Mouse (Mus musculus) heart, embryonic 12.5 days (tissue): ENCODE data around the gene Sae1. TPM values are rescaled to one million over a fixed set of nuclear protein-coding genes. Genes with fewer than 3 reads are reported as not detected.

Experiments used
- ATAC-seq: fragments of 200-750 bp; cut with Nextera tagmentation; 2 replicates; pipeline ENCODE4 v1.8.0; 2017; ENCODE audit warnings: moderate TSS enrichment, moderate library complexity; ENCODE audit not compliant: insufficient number of reproducible peaks, low FRiP score
- H3K27ac ChIP-seq: fragments of 300-500 bp; sonication (generic); 2 replicates; pipeline ENCODE4 v1.5.1; 2016; ENCODE audit warnings: mild to moderate bottlenecking, moderate library complexity; ENCODE audit not compliant: poor library complexity, severe bottlenecking
- H3K27me3 ChIP-seq: fragments of 300-500 bp; sonication (generic); replicated peaks from 2 replicates; pipeline ENCODE4 v1.6.1; 2016; ENCODE audit warnings: mild to moderate bottlenecking, moderate library complexity
- H3K36me3 ChIP-seq: fragments of 300-500 bp; sonication (generic); 2 replicates; pipeline ENCODE4 v1.6.1; 2016; ENCODE audit warnings: mild to moderate bottlenecking, moderate library complexity
- H3K4me1 ChIP-seq: fragments of 300-500 bp; sonication (generic); replicated peaks from 2 replicates; pipeline ENCODE4 v1.6.1; 2016; ENCODE audit warnings: mild to moderate bottlenecking
- H3K4me2 ChIP-seq: fragments of 300-500 bp; sonication (generic); 2 replicates; pipeline ENCODE4 v1.6.1; 2016; ENCODE audit warnings: mild to moderate bottlenecking, moderate library complexity
- H3K4me3 ChIP-seq: fragments of 300-500 bp; sonication (generic); 2 replicates; pipeline ENCODE4 v1.5.1; 2016; ENCODE audit warnings: mild to moderate bottlenecking
- H3K9ac ChIP-seq: fragments of 300-500 bp; sonication (generic); 2 replicates; pipeline ENCODE4 v1.6.1; 2016; ENCODE audit warnings: mild to moderate bottlenecking, moderate library complexity
- H3K9me3 ChIP-seq: fragments of 300-500 bp; sonication (generic); replicated peaks from 2 replicates; pipeline ENCODE4 v1.6.1; 2016; ENCODE audit warnings: mild to moderate bottlenecking, moderate library complexity
- WGBS: fragments of 180-500 bp; shearing (Covaris S2); methylation state at CpG from one replicate; pipeline ENCODE4 v1.1.7; 2016; 5-methylcytosine and 5-hydroxymethylcytosine counted together
- polyA plus RNA-seq: library from polyadenylated mRNA; unstranded; fragments of >200 nt; fragmentation: Nextera tagmentation; extraction: Ambion mirVana; gene quantifications from 2 replicates; pipeline ENCODE4 v1.2.1, GENCODE M21; 2016

The Sae1 gene
- polyA plus RNA-seq, 1 experiment from 2014 or later: 232 TPM

DNA sequence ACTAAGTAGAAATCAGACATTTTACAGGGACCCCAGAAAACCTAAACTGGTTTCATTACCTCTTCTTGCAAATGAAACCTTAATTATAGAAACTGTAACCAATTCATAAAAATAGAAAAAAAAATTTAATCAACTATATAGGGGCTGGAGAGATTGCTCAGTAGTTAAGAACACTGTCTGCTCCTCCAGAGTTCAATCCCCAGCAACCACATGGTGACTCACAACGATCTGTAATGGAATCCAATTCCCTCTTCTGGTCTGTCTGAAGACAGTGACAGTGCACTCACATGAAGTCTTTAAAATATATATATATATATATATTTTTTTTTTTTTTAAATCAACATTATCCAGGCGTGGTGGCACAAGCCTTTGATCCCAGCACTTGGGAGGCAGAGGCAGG is 100.6 kb downstream of the Sae1 start:
- 86% methylated on average over 2 of the region's 2 CpGs for WGBS
- Histone ChIP-seq H3K4me3 (peak overlapping the region; percentile 64), H3K9ac (0 out of 2 replicates have a peak overlapping the region, but pooled peaks have one; percentile 72), H3K9me3 (no peaks in the 10 kb centered on the region), H3K27ac (peak overlapping the region; percentile 95), H3K4me1 (peaks cover 12% of the 10 kb centered on the region), H3K27me3 (no peaks in the 10 kb centered on the region), H3K4me2 (peak overlapping the region; percentile 72), H3K36me3 (peaks cover 23% of the 10 kb centered on the region)
- no peak for ATAC-seq

DNA sequence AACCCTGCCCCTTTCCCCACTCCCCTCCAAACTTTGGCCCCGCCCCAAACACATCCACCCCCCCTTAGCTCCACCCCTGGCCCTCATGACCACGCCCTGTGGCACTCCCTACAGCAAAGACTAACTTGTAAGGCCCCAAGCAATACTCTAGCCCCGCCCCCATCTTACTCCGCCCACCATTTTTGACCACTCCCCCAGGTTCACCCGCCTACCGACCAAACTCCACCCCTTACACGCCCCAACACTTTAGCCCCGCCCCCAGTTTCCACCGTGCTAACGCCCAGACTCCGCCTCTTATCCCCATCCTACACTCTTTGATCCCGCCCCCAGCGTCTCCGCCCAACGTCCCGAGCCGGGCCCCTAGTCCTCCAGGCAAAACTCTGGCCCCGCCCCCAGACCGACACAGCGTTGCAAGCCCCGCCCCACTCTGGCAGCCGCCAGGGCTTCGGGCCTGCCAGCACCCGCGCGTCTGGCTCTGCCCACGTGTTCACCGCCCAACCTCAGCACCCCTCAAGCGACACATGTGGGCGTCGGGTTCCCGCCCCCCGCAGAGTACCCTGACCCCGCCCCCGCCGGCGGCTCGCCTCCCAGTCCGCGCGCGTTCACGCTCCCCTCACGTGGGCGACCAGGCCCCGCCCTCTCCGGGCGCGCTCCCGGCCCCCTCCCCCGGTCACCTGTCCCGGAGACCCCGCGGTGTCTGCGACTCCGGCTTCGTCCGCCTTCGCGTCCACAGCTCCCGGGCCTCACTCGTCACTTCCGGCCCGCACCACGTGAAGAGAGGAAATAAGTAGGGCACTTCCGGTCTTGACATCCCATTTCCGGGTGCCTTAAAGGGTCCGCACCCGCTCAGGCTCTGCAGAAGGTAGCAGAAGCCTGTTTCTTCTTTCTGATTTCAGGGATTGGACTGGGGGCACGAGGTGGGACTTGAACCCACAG is 101.3 kb downstream of the Sae1 start, which contains the start of gene Ccdc9:
Ccdc9 (minus strand) TSS at position 770 of the 936 bp plus-strand sequence.
- H3K9ac ChIP-seq: peak within 1 kb of the TSS; percentile 72
- no peaks in the 10 kb centered on the region for H3K9me3 ChIP-seq
- peak within 1 kb of the TSS; percentile 72 for H3K4me2 ChIP-seq
- H3K27me3 ChIP-seq: no peaks in the 10 kb centered on the region
- peak within 1 kb of the TSS; percentile 64 for H3K4me3 ChIP-seq
- peaks cover 12% of the 10 kb centered on the region for H3K4me1 ChIP-seq
- WGBS: under 1% methylated on average over 69 of the region's 70 CpGs
- peak within 1 kb of the TSS; percentile 95 for H3K27ac ChIP-seq
- H3K36me3 ChIP-seq: peaks cover 30% of the 10 kb centered on the region
- ATAC-seq: peak; percentile 93

DNA sequence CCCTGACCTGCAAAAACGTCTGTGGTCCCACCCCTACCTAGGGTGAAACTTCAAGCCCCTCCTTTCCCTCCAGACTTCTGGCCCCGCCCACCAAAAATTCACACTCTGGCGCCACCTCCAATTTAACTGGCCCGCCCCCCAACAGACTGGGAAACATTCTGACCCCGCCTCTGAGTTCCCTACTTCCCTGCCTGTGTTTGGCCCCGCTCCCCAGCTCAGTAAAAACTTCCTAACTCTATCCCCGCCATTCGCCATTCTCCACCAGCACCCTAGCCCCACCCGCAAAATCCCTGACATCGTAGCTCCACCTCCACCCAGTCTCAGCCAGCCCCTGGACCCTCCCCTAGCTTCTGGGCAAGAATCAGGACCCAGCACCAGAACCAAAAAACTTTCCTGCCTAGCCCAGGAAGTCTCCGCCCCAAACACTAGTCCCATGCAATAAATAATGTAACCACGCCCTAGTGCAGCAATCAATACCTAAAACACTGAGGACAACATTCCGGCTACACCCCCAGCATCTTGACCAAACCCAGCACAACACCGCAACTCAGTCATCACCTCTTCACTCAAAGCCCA is 102.1 kb downstream of the Sae1 start:
- H3K27me3 ChIP-seq: no peaks in the 10 kb centered on the region
- peak overlapping the region; percentile 72 for H3K4me2 ChIP-seq
- peaks cover 12% of the 10 kb centered on the region for H3K4me1 ChIP-seq
- peaks cover 38% of the 10 kb centered on the region for H3K36me3 ChIP-seq
- H3K9me3 ChIP-seq: no peaks in the 10 kb centered on the region
- peak overlapping the region; percentile 14; the same call in 1 of the 2 replicates for H3K9ac ChIP-seq
- H3K4me3 ChIP-seq: peak overlapping the region; percentile 64
- H3K27ac ChIP-seq: peak overlapping the region; percentile 95
- 2% methylated on average over 14 of the region's 14 CpGs for WGBS
- peak; percentile 39 for ATAC-seq

DNA sequence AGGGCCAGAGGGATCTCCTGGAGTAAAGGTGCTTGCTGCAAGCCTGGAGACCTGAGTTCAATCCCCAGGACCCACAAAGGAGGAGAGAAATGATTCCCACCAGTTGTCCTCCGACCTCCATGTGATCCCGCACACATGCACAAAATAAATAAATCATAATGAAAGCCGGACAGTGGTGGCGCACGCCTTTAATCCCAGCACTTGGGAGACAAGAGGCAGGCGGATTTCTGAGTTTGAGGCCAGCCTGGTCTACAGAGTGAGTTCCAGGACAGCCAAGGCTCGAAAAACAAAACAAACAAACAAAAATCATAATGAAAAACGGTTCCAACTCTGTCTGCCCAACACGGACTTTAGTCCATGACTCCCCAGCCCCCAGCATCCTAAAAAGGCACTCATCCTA is 102.7 kb downstream of the Sae1 start:
- H3K36me3 ChIP-seq: peaks cover 44% of the 10 kb centered on the region
- peak overlapping the region; percentile 14; the same call in 1 of the 2 replicates for H3K9ac ChIP-seq
- no peaks in the 10 kb centered on the region for H3K9me3 ChIP-seq
- H3K4me2 ChIP-seq: peak overlapping the region; percentile 72
- peak overlapping the region; percentile 64 for H3K4me3 ChIP-seq
- ATAC-seq: no peak
- peak overlapping the region; percentile 95; the same call in 1 of the 2 replicates for H3K27ac ChIP-seq
- 71% methylated on average over 9 of the region's 9 CpGs for WGBS
- H3K27me3 ChIP-seq: no peaks in the 10 kb centered on the region
- peaks cover 12% of the 10 kb centered on the region for H3K4me1 ChIP-seq

DNA sequence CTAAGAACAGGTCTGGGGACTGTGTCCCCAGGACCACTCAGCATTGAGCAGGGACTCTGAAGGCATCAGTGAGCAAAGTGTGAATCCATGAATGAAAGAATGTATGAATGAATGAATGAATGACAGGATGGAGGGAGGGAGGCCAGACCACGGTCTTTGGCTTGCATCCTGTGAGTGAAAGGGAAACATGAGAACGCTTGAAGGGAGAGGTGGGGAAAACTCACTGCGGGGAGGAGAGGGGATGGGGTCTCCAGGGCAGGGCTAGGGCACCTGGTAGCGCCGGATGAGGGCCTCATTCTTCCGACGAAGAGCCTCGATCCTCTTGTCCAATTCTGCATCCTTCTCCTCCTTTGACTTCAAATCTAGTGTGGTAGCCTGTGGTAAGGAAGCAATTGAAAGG is 103.6 kb downstream of the Sae1 start:
- Histone ChIP-seq H3K4me2 (no peak overlapping the region), H3K4me3 (no peak overlapping the region), H3K9ac (no peak overlapping the region), H3K9me3 (no peaks in the 10 kb centered on the region), H3K4me1 (peaks cover 12% of the 10 kb centered on the region), H3K36me3 (peaks cover 51% of the 10 kb centered on the region), H3K27me3 (no peaks in the 10 kb centered on the region), H3K27ac (no peak overlapping the region)
- 92% methylated on average over 8 of the region's 8 CpGs for WGBS
- no peak for ATAC-seq

DNA sequence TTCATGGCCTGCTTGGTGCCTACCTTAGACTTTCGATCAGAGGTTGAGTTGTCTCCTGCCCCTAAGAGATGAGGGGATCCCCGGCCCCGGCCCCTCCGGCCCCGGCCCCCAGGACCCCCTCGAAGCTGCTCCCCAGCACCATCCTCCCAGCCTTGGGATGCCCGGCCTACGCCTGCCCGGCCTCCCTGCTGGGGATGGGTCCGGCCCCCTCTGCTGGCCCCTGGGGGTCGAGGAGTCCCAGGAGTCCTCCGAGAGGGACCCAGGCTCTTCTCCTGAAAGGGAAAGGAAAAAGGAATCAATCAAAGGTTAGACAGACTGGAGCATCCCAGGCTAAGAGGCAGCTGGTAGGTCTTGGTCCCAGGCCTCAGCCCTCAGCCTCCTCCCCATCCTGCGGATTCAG is 105.3 kb downstream of the Sae1 start:
- no peak overlapping the region for H3K27ac ChIP-seq
- WGBS: 91% methylated on average over 13 of the region's 13 CpGs
- H3K4me1 ChIP-seq: peaks cover 12% of the 10 kb centered on the region
- no peak overlapping the region for H3K9ac ChIP-seq
- no peaks in the 10 kb centered on the region for H3K9me3 ChIP-seq
- no peaks in the 10 kb centered on the region for H3K27me3 ChIP-seq
- ATAC-seq: no peak
- no peak overlapping the region for H3K4me2 ChIP-seq
- no peak overlapping the region for H3K4me3 ChIP-seq
- peaks cover 68% of the 10 kb centered on the region for H3K36me3 ChIP-seq

DNA sequence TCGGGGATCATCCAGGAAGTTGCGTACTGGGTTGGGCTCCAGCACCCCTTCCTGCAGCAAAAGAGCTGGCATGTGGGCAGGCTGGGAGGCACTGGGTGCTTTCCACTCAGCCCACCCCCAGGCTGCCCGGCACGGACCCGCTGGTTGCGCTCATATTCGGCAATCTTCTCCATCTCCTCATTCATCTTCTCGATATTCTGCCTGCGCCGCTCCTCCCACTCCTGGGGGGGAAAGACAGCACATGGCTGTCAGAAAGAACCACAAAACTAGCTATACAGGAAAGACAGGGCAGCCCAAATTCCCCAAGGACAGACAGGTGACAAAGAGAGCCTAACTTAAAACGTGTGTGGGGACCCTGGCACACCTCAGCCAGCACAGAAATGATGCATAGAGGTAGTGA is 106.9 kb downstream of the Sae1 start:
- no peak overlapping the region for H3K4me2 ChIP-seq
- no peak overlapping the region for H3K4me3 ChIP-seq
- no peak overlapping the region for H3K27ac ChIP-seq
- no peak for ATAC-seq
- 85% methylated on average over 11 of the region's 11 CpGs for WGBS
- no peaks in the 10 kb centered on the region for H3K9me3 ChIP-seq
- no peak overlapping the region for H3K9ac ChIP-seq
- no peaks in the 10 kb centered on the region for H3K27me3 ChIP-seq
- H3K36me3 ChIP-seq: peaks cover 84% of the 10 kb centered on the region
- H3K4me1 ChIP-seq: peaks cover 12% of the 10 kb centered on the region

DNA sequence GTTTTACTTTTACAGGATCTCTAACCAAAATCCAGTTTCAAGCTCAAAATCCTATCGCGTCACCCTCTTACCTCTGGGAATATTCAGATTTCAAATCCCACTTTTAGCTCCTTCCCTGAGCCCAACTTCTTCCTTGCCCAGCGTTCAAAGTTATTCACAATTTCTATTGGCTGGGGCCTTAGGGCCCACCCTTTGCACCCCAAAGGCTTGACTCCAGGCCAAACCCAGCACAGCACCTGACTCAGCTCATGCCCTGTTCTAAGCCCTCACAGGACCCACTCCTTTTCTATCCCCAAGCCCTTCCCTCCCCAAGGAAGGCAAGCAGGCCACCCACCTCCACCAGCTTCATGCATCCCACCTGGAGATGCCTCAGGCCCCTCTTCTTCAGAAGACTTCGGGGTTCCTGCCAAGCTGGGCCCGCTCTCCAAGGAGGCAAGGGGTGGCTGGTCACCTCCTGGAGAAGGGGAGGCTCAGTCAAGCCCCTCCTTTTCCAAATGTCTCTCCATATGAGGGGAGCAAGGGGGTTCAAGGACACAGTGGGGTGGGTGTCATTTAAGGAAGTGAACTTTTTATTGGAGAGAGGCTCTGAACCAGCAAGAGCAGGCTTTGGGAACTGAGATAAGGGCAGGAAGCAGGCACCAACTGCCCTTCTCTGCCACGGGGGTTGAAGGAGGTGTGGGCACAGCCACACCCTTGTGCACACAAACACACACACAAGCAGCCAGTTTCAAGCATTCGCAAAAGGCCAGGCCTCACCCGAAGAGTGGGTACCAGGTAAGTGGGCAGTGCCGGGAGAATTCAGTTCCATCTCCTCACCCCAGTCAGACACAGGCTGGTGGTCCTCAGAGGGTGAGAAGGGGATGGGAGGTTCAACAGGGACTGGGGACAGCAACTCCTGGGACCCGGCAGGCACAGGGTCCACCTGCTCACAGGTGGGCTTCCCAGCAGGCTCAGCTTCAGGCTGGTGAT is 112.4 kb downstream of the Sae1 start:
- WGBS: 81% methylated on average over 10 of the region's 10 CpGs
- Histone ChIP-seq H3K4me1 (peaks cover 32% of the 10 kb centered on the region), H3K4me3 (no peak overlapping the region), H3K4me2 (no peak overlapping the region), H3K9ac (peak overlapping the region; percentile 21; the same call in 1 of the 2 replicates), H3K27ac (no peak overlapping the region), H3K36me3 (peaks cover 52% of the 10 kb centered on the region), H3K27me3 (no peaks in the 10 kb centered on the region), H3K9me3 (no peaks in the 10 kb centered on the region)
- ATAC-seq: no peak

DNA sequence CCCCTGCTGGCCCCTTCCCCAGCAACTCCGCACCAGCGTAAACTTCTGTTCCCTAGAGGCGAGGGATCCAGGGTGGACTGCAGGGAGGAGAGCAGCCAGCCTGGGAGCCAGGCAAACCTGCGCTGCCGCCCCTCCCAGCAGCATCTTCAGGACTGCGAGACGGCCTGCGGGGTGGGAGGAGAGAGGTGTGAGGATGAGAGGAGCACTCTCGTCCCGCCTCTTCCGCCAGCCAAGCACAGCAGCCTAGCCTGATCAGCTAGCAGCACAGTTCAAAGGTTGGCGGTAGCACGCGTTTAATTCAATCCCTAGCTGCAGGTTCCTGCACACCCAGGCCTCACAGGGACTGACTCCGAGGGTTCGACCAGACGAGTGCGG is 113.9 kb downstream of the Sae1 start:
- peak overlapping the region; percentile 81 for H3K4me2 ChIP-seq
- ATAC-seq: peak; percentile 77
- H3K36me3 ChIP-seq: peaks cover 39% of the 10 kb centered on the region
- H3K9me3 ChIP-seq: no peaks in the 10 kb centered on the region
- H3K4me1 ChIP-seq: peaks cover 32% of the 10 kb centered on the region
- H3K9ac ChIP-seq: peak overlapping the region; percentile 76
- H3K27ac ChIP-seq: peak overlapping the region; percentile 82
- peak overlapping the region; percentile 79 for H3K4me3 ChIP-seq
- H3K27me3 ChIP-seq: peaks cover under 1% of the 10 kb centered on the region; the same call in 1 of the 2 replicates
- WGBS: under 1% methylated on average over 18 of the region's 18 CpGs

DNA sequence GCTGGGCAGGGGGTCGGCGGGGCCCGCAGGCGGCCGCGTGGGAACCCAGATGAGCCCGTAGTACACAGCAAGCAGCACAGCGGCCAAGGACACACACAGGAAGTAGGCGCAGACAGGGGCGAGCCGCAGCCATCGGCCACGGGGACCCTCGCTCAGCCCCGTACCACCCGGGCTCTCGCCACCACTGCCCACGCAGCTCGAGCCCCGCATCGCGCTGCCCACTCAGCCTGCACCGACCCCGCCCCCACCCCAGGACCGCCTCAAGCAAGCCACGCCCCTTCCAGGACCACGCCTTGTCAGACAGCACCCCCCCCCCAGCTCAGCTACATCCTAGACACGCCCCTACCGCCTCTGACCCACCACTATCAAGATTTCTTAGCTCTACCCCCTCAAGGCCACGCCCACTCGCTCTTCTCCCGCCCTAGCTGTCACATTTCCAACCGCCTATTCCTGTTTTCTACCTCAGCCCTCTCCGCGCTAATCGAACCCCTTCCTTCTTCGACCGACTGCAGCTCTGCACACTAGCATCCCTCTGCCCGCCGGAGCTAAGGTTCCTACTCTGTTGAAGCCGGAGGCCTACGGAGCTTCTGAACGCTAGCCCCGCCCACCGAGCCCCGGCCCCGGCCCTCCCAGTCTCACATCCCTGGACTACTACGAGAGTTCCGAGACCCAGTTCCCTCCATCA is 114.4 kb downstream of the Sae1 start, which contains the start of gene Inafm1:
Inafm1 (minus strand) TSS at position 537 of the 685 bp plus-strand sequence.
- ATAC-seq: peak; percentile 89
- Histone ChIP-seq H3K4me1 (peaks cover 32% of the 10 kb centered on the region), H3K27ac (peak within 1 kb of the TSS; percentile 82), H3K9ac (peak within 1 kb of the TSS; percentile 76), H3K27me3 (peaks cover 3% of the 10 kb centered on the region; the same call in 1 of the 2 replicates), H3K4me3 (peak within 1 kb of the TSS; percentile 79), H3K4me2 (peak within 1 kb of the TSS; percentile 81), H3K36me3 (peaks cover 38% of the 10 kb centered on the region), H3K9me3 (no peaks in the 10 kb centered on the region)
- WGBS: 3% methylated on average over 34 of the region's 49 CpGs
